Mouse (Mus musculus): ENCODE results near the gene Foxred2. TPM values are rescaled to one million over a fixed set of nuclear protein-coding genes. Genes with fewer than 3 reads are reported as not detected.

Gene Foxred2
- polyA plus RNA-seq, 1 experiment from 2014 or later: 1.7 TPM

GRCm38 (mm10) chr15:77891766-77892165, 64.8 kb downstream of the Foxred2 start:
- Histone ChIP-seq H3K9me3 (replicated peaks) (no peaks in the 10 kb centered on the region), H3K4me1 (peaks cover 11% of the 10 kb centered on the region), H3K27ac (no peak overlapping the region), H3K36me3 (no peaks in the 10 kb centered on the region), H3K4me2 (no peak overlapping the region), H3K9ac (no peak overlapping the region), H3K27me3 (replicated peaks) (0 out of 2 replicates have a peak, but pooled peaks cover 6% of the 10 kb centered on the region), H3K4me3 (no peak overlapping the region)
- ATAC-seq: no peak
- 64% methylated on average over 8 of the region's 8 CpGs for whole genome bisulfite sequencing (ENCODE audit: insufficient replicate concordance)

Other genes with a start within 250 kb of the Foxred2 start
- not detected in 2 replicates for gene Apol9b, start 227.7 kb downstream of the Foxred2 start, polyA plus RNA-seq (2016; fragmentation: Nextera tagmentation; extraction: Ambion mirVana)
- gene Apol8, start 199.7 kb downstream of the Foxred2 start, polyA plus RNA-seq (2016; fragmentation: Nextera tagmentation; extraction: Ambion mirVana): 25.8 and 26.7 TPM in 2 replicates
- gene Myh9, start 114.5 kb downstream of the Foxred2 start, polyA plus RNA-seq (2016; fragmentation: Nextera tagmentation; extraction: Ambion mirVana): 32.5 and 34.2 TPM in 2 replicates
- gene Txn2, start 27.7 kb downstream of the Foxred2 start, polyA plus RNA-seq (2016; fragmentation: Nextera tagmentation; extraction: Ambion mirVana): 239 and 249 TPM in 2 replicates
- gene Eif3d, start 14.1 kb upstream of the Foxred2 start, polyA plus RNA-seq (2016; fragmentation: Nextera tagmentation; extraction: Ambion mirVana): 257 and 271 TPM in 2 replicates
- not detected in 2 replicates for gene Cacng2, start 163.3 kb upstream of the Foxred2 start, polyA plus RNA-seq (2016; fragmentation: Nextera tagmentation; extraction: Ambion mirVana)
- gene Ift27, start 217.4 kb upstream of the Foxred2 start, polyA plus RNA-seq (2016; fragmentation: Nextera tagmentation; extraction: Ambion mirVana): 45.1 and 46.9 TPM in 2 replicates
- not detected in 2 replicates for gene Pvalb, start 249.7 kb upstream of the Foxred2 start, polyA plus RNA-seq (2016; fragmentation: Nextera tagmentation; extraction: Ambion mirVana)

Data from liver, embryonic 12.5 days (tissue).